In the genomic region with DNA sequence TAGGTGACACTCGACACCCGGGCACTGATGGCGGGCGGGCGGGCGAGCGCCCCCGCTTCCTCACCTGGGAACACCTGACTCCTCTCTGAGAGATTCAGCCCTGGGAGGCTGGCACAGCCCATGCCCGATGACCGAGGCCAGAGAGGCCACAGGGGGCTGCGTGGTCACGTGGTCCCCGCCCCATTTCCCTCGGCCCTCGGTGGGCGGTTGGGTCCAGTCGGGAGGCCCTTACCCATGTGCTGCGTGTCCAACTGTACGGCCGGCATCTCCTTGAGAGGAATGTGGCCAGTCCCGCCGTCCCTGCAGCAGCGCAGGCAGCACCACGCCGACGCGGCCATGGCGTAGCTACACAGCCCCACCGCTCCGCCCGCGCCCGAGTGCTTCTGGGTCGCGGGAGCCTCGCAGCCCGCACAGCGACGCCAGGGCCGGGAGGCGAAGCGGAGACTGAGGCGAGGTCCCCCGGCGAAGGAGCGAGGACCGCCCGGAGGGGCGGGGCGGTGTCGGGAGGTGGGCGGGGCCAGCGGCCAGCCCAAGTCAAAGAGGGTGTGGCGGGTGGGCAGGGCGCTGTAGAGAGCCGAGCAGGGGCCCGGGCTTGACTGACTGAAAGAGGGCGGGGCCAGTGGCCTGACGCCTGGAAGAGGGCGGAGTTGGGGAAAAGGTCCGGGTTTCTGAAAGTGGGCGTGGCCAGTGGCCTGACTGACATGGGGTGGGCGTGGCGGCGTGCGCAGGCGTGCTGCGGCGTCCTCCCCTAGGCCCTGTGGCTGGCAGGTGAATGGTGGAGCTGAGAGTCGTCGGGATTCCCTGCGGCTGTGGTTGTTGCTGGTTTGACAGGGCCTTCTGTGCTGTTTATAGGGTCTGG, we compare ENCODE assay signal across 8 mouse cellular contexts. TPM values are rescaled to one million over a fixed set of nuclear protein-coding genes. Genes with fewer than 3 reads are reported as not detected.
A peak's percentile ranks its signal among the peaks of the same experiment; 100 is the strongest.
DNase-seq lines count a peak whose midpoint lies in the region; ATAC-seq and TF ChIP-seq lines count a peak whose summit lies in the region.

A gene (minus strand): TSS at position 598 of the 859 bp plus-strand sequence.

- DNase-seq in heart, postnatal 14 days: peak; percentile 96 to 97
- peak; percentile 97 for DNase-seq in layer of hippocampus, adult 11-12 months (ENCODE audit: low spot score)
- DNase-seq in lung, adult 18-20 months: peak; percentile 98 to 99
- peak; percentile 99 for DNase-seq in testis, postnatal 14 days (ENCODE audit: low spot score)

- intact Hi-C loops in heart, postnatal 14 days (cut with DNase I): loop anchor here (5.0 kb wide), 2 partner anchors 91 to 114 kb away; no protein-coding TSS in a partner anchor

- H3K9ac ChIP-seq in ES-Bruce4 (ENCODE audit: low read depth, poor library complexity, severe bottlenecking): peak within 1 kb of the TSS; percentile 61
- peak within 1 kb of the TSS; percentile 75 for H3K9ac ChIP-seq in forebrain, embryonic 13.5 days
- H3K9ac ChIP-seq in neural tube, embryonic 15.5 days (replicated peaks): peak within 1 kb of the TSS; percentile 83

- no peak within 1 kb of the TSS for H3K27ac ChIP-seq in ES-Bruce4 (ENCODE audit: insufficient read depth, low read length)
- peak within 1 kb of the TSS; percentile 76 for H3K27ac ChIP-seq in forebrain, embryonic 13.5 days
- H3K27ac ChIP-seq in neural tube, embryonic 15.5 days (replicated peaks): peak within 1 kb of the TSS; percentile 92

- peak; percentile 88 for ATAC-seq in cerebellum, adult (ENCODE audit: insufficient number of reproducible peaks, low FRiP score, low TSS enrichment)
- peak; percentile 98 for ATAC-seq in forebrain, embryonic 13.5 days
- ATAC-seq in neural tube, embryonic 15.5 days (ENCODE audit: low FRiP score): peak; percentile 98

- no peak for TF ChIP-seq EP300 in ES-Bruce4 (IDR thresholded peaks at IDR 0.05; ENCODE audit: insufficient read depth, low read depth, low read length)

- H3K4me1 ChIP-seq in ES-Bruce4 (ENCODE audit: control insufficient read depth, insufficient read depth, low read length): no peaks in the 10 kb centered on the region
- peaks cover 9% of the 10 kb centered on the region for H3K4me1 ChIP-seq in forebrain, embryonic 13.5 days
- H3K4me1 ChIP-seq in neural tube, embryonic 15.5 days: peaks cover 10% of the 10 kb centered on the region

- TF ChIP-seq CTCF in ES-Bruce4 (IDR thresholded peaks at IDR 0.05; ENCODE audit: low read depth, low read length): no peak

- no peaks in the 10 kb centered on the region for H3K9me3 ChIP-seq in ES-Bruce4 (replicated peaks; ENCODE audit: control insufficient read depth, insufficient read depth, low read length, poor library complexity, severe bottlenecking)
- no peaks in the 10 kb centered on the region for H3K9me3 ChIP-seq in forebrain, embryonic 13.5 days (replicated peaks)
- H3K9me3 ChIP-seq in neural tube, embryonic 15.5 days (replicated peaks): no peaks in the 10 kb centered on the region; the same call in 1 of the 2 replicates

- H3K36me3 ChIP-seq in ES-Bruce4 (ENCODE audit: control insufficient read depth, insufficient read depth, low read length, poor library complexity, severe bottlenecking): no peaks in the 10 kb centered on the region
- H3K36me3 ChIP-seq in forebrain, embryonic 13.5 days (ENCODE audit: poor library complexity, severe bottlenecking): no peaks in the 10 kb centered on the region
- no peaks in the 10 kb centered on the region for H3K36me3 ChIP-seq in neural tube, embryonic 15.5 days

- no peaks in the 10 kb centered on the region for H3K27me3 ChIP-seq in ES-Bruce4 (ENCODE audit: control insufficient read depth, insufficient read depth, low read length, poor library complexity, severe bottlenecking)
- 0 out of 2 replicates have a peak, but pooled peaks cover 3% of the 10 kb centered on the region for H3K27me3 ChIP-seq in forebrain, embryonic 13.5 days
- H3K27me3 ChIP-seq in neural tube, embryonic 15.5 days (replicated peaks): no peaks in the 10 kb centered on the region

- peak within 1 kb of the TSS; percentile 91 for H3K4me2 ChIP-seq in forebrain, embryonic 13.5 days
- peak within 1 kb of the TSS; percentile 79 for H3K4me2 ChIP-seq in neural tube, embryonic 15.5 days

- TF ChIP-seq POLR2A in ES-Bruce4 (IDR thresholded peaks at IDR 0.05; ENCODE audit: insufficient read depth, low read length): peak; percentile 67

- under 1% methylated on average over 72 of the region's 72 CpGs for WGBS in forebrain, embryonic 13.5 days
- under 1% methylated on average over 60 of the region's 72 CpGs for WGBS in neural tube, embryonic 15.5 days

- peak within 1 kb of the TSS; percentile 77 for H3K4me3 ChIP-seq in ES-Bruce4 (ENCODE audit: low read depth, low read length)
- peak within 1 kb of the TSS; percentile 71 for H3K4me3 ChIP-seq in forebrain, embryonic 13.5 days
- peak within 1 kb of the TSS; percentile 77 for H3K4me3 ChIP-seq in neural tube, embryonic 15.5 days (replicated peaks)

RNA-seq across cellular contexts. Expression of the gene that starts here (rescaled TPM):
- 16.2 and 17.7 TPM in 2 replicates for polyA plus RNA-seq in ES-Bruce4 (2011; ENCODE audit: insufficient read depth, insufficient read length, low read depth, missing spikeins)
- 30.5 and 31.5 TPM in 2 replicates for polyA plus RNA-seq in forebrain, embryonic 13.5 days (2015; fragmentation: Nextera tagmentation; extraction: Ambion mirVana)
- 10 to 100 TPM; 51.3 to 55.6 TPM for total RNA-seq in heart, postnatal 14 days (2021)
- polyA plus RNA-seq in neural tube, embryonic 15.5 days (2015; fragmentation: Nextera tagmentation; extraction: Ambion mirVana): 59.5 and 60.6 TPM in 2 replicates
